Mouse (Mus musculus) right cerebral cortex, adult 2 months (tissue): ENCODE results near the gene Sash1.

Experiments
- DNase-seq, 2 experiments: peaks; one replicate each; pipeline ENCODE4 v3.0.0; 2021 to 2022; ENCODE audit warnings: low spot score in 2 of 2

Gene Sash1

DNA sequence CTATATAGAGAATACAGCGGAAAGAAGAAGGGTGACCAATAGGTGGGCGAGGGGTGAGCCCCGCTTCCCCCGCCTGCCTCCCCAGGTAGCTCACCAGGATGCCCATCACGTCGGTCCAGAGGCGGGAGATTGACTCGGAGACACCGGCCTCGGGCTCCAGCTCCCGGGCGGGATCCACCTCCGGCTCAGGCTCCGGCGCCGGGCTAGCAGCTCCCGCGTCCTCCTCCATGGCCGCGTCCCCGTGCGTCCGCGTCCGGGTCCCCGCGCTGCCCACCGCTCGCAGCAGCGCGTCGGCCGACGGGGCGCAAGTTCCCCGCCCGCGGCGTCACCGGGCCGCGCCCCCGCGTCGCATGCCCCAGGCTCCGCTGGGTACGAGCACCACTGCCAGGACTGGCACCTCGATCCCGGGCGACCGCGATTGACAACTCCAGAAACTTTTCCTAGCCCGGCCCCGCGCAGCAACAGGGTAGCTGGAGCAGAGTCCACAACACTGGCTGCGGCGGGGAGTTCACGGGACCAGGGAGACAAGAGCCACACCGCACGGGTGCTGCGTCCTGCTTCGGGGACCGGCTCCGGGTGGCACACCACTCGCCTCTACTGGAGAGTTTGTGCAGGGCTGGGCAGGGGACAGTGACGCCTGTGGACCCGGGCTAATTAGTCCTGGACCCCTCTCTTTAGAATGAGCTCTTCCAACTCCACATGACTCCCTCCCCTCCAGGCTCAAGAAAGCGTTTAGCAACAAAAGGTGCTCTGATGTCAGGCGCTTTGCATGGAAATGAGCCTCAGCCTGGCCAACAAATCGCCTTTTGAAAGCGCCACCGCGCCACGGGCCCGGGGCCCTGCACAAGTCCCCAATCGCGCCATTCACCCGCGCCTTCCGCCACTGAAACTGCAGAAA, at the start of gene Sash1:
Gene Sash1 (minus strand): TSS at position 441 of the 898 bp plus-strand sequence.
- peak; percentile 65 to 73 for DNase-seq

DNA sequence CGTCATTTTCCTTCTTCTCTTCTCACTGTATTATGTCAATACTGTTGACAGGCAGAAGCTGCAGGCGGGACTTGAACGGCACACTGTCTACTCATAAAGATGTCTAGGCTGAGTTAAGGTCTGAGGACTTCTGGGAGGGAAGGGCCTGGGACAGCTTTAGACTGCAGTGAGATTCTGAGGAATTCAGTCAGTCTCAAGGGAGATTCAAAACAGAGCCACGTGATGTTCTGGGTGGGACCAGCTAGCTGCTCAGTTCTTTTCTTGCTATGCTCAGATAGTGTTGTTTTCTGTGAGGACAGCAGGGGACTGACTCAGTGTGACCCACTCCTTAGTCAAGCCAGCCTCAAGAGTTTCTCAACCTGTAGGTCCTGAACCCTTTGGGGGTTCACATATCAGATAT, 49.7 kb upstream of the Sash1 start:
- DNase-seq, result no peak

DNA sequence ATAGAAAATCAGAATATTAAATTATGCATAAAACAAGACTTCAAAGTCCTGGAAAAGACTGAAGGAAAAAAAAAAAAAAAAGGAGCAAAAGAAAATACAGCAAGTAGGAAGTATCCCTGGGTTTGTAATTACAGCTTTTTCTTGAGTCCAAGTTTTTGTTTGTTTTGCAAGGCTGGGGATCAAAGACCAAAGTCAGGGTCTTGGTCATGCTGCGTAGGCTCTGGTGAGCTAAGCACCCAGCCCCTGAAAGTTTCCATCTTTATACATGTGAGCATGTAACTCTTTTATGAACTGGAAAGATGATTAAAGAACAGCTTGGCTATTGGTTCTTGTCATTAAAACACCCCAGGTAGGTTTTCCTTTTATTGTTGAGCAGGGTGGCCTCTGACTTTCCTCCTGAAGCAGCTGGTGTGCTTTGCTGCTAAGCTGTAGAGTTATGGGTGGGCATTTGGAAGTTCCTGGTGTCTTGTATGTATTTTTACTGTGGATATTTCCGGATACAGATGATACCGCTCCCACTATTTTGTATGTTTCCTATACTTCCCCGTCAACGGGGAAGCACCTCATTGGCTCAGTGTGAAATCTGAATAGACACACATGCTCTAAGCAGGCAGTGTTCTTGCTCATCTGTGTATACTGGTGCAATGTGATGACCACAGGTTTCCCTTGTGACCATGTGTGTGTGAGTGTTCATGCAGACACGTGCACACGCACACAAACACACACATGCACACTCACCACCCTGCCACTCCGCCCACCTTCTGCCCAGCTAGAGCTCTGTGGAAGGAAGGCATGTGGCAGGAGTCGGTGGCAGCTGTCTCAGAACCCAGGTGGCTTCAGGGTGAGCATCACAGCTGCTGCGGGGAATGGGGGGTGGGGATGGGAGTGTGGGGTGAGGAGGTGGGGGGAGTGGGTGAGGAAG, 47.8 kb upstream of the Sash1 start:
- DNase-seq, result no peak

DNA sequence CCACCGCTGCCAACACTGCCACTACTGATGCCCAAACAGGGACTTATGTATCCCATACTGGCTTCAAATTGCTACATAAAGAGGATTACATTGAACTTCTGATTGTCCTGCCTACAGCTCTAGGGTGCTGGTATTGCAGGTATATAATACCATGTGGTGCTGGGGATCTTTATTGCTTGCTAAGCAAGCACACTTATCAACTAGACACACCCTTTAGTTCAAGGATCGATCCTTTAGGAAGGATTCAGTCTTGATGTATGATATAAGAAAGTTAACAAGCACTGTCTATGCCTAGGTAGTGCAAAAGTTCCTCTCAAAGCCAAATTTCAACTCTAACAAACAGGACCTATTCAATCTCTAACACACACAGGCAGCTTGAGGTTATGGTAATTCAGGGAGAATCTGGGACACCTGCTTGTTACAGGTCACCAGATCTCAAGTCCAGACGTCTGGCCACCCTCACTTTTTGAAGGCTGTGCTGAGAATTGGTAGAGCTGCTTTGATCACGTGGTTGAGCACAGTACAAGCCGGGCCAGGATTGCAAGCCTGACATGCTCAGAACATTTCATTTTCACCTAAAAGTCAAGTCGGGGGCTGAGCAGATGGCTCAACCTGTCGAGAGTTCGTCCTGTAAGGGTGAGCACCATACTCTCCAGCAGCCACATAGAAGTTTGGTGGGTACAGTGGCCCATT, 45.8 kb upstream of the Sash1 start:
- DNase-seq, result no peak

DNA sequence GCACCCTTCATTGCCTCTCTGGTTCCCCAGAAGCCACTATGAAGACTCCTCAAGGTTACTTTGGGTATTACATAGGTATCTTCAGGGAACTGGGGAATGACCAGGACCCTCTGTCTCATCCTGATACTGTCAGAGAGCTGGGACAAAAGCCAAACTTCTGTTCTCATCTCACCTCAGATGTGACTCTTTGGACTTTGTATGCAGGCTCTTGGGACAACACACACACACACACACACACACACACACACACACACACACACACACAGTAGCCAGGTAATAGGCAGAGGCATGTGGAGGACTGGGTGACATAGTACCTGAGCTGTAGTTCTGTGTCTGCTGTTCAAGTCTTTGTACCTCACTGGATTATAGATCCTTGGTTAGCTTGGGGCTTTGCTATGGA, 44.8 kb upstream of the Sash1 start:
- DNase-seq, result no peak

DNA sequence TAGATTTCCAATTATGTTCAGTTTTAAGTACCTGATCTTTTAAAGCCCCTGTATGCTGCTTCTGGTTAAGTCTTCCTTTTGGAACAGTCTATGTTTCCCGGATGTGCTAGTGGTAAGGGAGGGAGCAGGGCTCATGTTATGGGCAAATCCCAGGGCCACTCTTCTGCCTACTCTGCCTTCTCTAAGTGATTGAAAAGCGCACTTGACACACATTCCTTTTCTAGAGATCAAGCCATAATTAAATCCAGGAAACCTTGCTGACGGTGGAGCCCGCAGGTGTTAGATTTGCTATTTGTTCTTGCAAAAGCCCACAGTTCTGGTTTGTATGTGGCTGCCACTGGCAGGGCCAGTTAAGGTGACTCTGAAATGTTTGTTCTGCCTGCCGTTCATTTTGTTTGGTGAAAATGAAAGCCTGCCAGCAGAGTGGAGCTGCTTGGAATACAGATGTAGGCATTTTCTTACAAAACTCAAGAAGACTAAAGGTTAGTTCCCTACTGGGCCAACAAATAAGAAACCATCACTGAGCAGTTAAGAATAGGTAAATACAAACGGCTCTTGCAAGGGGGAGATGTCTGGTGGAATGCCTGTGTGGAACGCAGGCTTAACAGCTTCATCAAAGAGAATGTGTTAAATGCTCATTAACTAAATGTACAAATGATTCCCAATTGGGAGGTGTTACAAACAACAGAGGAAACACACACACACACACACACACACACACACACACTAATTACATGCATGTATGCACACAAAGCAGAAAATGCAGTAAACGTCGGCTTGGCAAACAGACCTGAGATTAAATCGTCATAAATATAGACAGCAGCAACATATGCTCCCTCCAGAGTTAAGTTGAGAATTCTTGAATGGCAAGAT, 43.1 kb upstream of the Sash1 start:
- DNase-seq, result peak in 1 of 2 experiments; percentile 35

DNA sequence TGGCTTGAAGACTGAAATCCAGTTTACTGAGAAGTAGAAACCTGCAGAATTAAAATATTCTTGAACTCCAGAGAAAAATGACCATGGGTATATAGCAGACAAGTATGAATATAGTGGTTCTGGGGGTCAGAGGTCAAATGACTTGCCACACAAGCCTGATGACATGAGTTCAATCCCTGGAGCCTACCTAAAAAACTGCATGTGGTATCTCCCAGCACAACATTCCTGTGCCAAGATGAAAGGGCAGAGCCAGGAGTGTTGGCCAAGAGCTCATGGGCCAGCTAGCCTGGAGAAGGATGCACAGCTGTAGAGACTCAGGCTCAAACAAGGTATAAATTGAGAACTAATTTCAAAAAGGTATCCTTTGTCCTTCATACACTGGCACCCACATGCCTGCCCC, 42.4 kb upstream of the Sash1 start:
- no peak for DNase-seq

DNA sequence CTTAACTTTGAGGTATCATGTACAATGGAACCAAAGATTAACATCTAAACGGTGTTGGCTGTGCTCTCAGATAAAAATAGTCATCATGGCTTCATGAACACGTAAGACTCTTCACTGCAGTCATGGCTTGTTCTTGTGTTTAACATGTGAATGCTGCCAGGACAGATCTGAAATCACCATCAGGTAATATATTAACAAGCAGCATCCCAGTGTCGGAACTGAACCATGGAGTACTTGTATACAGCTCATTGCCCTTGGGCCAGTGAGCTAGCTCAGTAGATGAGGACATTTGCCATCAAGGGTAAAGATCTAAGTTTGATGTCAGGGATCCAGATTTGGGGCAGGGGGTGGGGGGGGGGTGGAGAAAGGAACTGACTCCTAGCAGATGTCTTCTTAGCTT, 41.0 kb upstream of the Sash1 start:
- no peak for DNase-seq

DNA sequence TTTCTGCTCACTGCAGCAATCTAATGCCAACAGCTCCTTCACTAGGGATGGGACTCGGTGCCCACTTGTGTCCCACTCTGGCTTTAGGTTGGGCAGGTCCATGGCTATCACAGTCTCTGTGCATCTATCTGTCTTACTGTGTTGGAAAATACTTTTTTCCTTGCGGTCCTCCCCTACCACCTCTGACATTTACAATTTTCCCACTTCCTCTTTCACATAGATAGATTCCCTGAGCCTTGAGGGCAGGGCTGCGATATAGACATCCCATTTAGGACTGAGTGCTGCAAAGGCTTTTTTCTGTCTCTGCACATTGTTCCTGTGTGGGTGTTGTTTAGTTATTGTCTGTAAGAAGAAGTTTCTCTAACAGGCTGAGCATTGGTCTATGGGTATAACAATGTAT, 40.4 kb upstream of the Sash1 start:
- no peak for DNase-seq

DNA sequence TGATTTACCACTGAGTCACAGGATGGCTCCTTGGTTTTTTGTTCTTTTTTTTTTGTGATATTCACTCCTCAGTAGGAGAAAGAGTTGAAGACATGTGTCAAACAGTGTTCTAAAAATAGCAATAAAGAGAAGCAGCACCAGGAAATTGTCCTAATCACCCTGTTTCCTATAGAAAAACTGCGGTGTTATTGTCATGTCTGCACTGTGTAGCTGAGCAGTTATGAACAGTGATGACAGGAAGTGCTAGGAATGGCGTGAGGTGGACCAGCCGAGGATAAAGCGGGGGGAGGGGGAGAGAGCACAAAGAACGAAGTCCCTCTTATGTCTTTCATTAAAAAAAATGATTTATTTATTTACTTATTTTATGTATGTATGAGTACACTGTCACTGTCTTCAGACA, 39.4 kb upstream of the Sash1 start:
- DNase-seq, result no peak

DNA sequence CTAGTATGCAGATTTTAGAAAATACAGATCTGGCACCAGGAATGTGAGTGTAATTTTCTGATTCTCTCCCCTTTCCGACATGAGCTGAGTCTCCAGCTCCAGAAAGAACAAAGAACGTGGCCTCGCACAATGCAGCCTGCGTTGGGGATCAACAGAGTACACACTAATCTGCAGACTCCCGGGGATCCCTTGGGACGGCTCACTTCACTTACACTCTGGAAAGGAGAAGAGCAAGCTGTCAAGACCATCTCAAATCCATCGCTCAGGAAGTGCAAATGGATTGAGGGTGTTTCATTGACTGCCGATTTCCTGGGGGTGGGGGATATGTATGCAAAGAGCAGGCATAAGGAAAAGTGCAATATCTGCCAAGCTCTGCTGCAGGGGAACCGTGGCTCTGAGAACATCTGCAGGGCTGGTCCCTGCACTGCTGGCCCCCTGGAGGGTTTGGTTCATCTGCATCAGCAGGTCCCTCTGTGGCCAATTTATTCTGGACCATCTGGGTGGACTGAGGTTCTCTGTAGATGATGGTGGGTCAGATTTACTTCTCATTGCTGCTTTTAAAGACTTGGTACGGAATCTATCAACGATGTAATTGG, 35.3 kb upstream of the Sash1 start:
- no peak for DNase-seq

DNA sequence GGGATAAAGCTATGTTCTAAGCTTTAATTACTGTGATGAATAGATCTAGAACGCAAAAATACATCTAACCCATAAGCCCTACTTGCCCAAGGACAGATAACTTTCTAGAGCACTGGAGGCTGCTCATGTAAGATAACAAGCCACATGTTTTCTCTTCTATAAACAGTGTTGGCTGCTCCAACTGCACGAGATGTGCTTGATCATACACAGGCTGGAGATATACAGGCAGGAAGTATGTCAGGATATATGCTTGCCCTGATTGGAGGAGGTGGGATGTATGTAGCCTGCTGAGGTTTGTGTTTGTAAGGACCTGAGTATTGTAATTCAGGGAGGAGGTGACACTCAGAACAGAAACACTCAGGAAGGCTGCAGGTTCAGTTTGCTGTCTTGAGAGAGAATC, 31.9 kb upstream of the Sash1 start:
- DNase-seq, result no peak

DNA sequence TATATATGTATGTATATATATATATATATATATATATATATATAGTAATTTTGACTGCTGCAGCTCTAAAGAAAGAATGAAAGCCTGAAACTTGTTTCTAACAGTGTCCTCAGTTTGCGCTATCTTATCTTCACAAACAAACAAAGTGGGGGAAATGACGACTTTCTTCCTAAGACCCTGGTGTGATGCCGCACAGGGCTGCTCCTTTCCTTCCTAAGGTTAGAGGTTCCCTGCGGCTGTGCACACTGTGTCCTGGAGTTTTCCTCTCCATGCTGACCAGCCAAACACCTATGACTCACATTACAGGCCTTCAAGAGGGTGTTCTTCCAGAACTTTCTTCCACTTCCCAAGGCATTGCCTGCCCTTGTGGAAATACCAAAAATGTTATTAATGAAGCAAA, 31.5 kb upstream of the Sash1 start:
- no peak for DNase-seq

DNA sequence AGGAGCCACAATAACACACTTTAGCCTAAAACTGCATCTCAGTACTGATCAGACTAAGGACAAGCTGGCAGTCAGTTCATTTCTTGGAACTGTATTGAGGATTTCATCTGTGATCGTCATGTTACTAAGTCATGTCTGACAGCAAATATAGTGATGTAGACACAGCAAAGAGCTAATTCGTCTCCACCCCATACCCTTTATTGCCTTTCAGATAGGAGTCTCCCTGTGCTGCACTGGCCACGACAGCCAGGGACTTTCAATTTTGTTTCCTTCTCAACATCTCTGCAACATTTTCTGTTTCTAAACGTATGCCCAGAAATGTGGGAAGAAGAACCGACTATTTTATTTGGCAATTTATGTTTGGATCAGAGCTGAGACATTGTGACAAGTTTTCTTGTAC, 29.9 kb upstream of the Sash1 start:
- no peak for DNase-seq

DNA sequence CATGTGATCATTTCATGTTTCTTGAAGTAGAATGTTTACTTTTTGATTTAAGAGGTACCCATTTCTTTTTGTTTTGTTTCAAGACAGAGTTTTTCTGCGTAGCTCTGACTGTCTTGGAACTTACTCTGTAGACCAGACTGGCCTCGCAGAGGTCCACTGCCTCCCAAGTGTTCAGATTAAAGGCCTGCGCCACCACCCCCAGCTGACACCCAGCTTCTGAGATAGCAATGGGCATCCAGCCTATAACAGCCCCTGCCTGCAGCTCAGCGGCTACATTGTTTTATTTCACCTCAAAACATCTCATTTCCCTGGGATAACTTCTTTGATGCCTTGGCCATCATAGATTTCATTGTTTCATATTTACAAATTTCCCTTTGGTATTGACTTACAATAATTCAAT, 28.0 kb upstream of the Sash1 start:
- no peak for DNase-seq

DNA sequence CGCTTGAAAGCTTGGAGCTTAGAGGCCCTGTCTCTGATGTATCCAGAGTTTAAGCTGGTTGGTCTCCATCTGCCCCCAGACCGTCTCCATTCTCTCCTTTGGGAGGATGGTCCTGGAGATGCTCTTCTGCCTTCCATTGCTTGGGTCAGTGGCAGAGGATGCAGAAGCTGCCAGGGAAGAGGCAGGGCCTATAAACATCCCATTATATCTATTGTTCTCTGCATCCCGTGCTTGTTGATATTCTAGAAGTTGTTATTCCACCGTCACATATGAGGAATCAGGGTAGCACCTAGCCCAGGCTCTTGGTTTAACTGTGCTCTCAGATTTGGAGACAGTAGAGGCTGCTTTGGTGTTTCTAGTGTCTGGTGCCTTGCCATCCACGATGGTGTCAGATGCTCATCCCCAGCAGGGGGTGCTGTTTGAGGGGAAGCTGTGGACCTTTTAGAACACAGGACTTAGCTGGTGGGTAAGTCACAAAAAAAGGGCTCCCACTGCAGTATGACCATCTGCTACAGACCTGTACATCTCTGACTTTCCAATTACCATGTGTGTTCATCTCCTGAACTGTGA, 26.9 kb upstream of the Sash1 start:
- DNase-seq, result no peak

DNA sequence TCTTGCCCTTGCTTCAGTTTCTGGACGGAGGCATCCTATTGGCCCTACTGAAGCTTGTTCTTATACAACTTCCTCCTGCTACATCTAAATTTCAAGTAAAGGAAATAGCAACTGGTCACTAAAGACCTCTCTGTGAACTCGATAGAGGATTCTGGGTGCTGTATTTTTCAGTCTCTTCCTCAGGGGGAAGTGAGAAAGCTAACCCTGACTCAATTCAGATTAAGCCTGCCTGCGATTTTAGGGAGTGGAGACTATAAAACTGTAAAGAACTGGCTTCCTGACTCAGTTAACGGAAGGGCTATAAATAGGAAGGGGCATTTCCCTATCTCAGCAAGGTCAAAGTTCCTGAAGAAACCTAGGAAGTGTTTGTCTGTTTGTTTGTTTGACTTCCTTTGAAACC, 26.3 kb upstream of the Sash1 start:
- DNase-seq, result no peak

DNA sequence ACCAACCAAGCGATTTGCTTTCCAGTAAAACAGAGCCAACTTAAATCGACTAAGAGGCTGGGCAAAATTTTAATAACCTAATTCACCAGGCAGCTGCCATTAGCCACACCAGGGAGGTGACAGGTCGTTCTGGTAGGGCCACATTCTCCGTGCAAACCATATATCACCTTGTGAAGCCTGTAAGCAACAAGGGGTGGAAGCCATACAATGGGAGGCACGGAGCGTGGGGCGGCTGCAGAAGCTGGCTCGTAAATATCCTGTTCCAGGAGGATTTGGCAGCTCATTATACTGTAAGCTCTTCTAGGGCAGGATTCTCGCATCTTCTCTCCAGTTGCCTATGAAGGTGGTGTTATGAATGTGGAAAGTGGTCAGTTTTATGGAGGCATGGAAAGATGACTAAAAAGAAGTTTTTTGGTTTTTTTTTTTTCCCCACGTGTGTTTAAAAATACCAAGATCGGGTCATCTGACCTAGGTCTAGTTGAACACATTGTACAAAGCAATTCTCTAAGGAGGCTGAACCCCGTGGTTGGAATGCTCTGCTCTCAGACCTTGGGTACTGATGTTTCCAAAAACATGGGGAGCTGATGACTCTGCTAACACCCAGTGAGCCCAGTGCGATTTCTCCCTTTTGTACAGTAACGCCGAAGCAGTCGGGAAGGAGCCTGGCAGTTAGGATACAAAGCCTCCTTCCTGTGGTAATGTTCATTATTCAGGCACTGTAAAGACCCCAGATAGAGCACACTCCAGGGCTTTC, 24.5 kb upstream of the Sash1 start:
- no peak for DNase-seq

DNA sequence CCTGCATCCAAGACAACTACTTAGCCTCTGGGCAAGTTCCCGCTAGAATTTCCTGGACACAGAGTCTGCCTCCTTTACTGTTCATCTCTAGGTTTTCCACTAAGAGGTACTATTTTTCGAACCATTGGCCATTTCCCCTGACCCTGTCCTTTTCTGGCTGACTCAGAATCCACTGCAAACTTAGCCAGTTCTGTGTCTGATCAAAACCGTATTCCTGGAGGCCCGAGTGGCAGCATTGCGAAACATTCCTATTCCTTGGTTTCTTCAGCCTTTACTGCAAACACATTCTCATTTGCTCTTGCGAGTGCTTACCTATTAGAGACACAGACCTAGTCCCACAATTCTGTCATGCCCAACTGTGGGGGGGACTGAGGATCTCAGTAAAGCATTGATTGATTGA, 17.2 kb upstream of the Sash1 start:
- no peak for DNase-seq

DNA sequence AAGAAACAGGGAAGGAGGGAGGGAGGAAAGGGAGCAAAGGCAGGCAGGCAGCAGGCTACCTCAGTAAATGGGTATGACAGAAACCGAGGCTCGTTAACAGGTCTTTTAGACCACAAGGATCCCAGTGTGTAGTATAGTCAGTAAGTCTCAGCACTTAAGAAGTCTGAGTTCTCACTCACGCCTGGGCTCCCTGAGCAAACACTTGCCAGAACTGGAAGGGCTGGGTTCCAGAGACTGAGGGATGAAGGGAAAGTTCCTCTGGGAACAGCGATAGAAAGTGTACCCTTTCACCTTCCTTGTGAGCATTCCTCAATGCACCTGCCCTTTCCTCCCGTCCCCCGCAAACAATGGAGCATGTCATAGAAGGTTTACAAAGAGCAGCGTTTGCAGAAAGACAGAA, 16.5 kb upstream of the Sash1 start:
- DNase-seq, result no peak
